Mouse (Mus musculus) heart, embryonic 12.5 days (tissue): ENCODE measurements around the gene Kbtbd6. TPM values are rescaled to one million over a fixed set of nuclear protein-coding genes. Genes with fewer than 3 reads are reported as not detected.

Experiments
- ATAC-seq: fragments of 200-750 bp; cut with Nextera tagmentation; 2 replicates; pipeline ENCODE4 v1.8.0; 2017; ENCODE audit warnings: moderate TSS enrichment, moderate library complexity; ENCODE audit not compliant: insufficient number of reproducible peaks, low FRiP score
- H3K27ac ChIP-seq: fragments of 300-500 bp; sonication (generic); 2 replicates; pipeline ENCODE4 v1.5.1; 2016; ENCODE audit warnings: mild to moderate bottlenecking, moderate library complexity; ENCODE audit not compliant: poor library complexity, severe bottlenecking
- H3K27me3 ChIP-seq: fragments of 300-500 bp; sonication (generic); replicated peaks from 2 replicates; pipeline ENCODE4 v1.6.1; 2016; ENCODE audit warnings: mild to moderate bottlenecking, moderate library complexity
- H3K36me3 ChIP-seq: fragments of 300-500 bp; sonication (generic); 2 replicates; pipeline ENCODE4 v1.6.1; 2016; ENCODE audit warnings: mild to moderate bottlenecking, moderate library complexity
- H3K4me1 ChIP-seq: fragments of 300-500 bp; sonication (generic); replicated peaks from 2 replicates; pipeline ENCODE4 v1.6.1; 2016; ENCODE audit warnings: mild to moderate bottlenecking
- H3K4me2 ChIP-seq: fragments of 300-500 bp; sonication (generic); 2 replicates; pipeline ENCODE4 v1.6.1; 2016; ENCODE audit warnings: mild to moderate bottlenecking, moderate library complexity
- H3K4me3 ChIP-seq: fragments of 300-500 bp; sonication (generic); 2 replicates; pipeline ENCODE4 v1.5.1; 2016; ENCODE audit warnings: mild to moderate bottlenecking
- H3K9ac ChIP-seq: fragments of 300-500 bp; sonication (generic); 2 replicates; pipeline ENCODE4 v1.6.1; 2016; ENCODE audit warnings: mild to moderate bottlenecking, moderate library complexity
- H3K9me3 ChIP-seq: fragments of 300-500 bp; sonication (generic); replicated peaks from 2 replicates; pipeline ENCODE4 v1.6.1; 2016; ENCODE audit warnings: mild to moderate bottlenecking, moderate library complexity
- WGBS: fragments of 180-500 bp; shearing (Covaris S2); methylation state at CpG from one replicate; pipeline ENCODE4 v1.1.7; 2016; 5-methylcytosine and 5-hydroxymethylcytosine counted together
- polyA plus RNA-seq: library from polyadenylated mRNA; unstranded; fragments of >200 nt; fragmentation: Nextera tagmentation; extraction: Ambion mirVana; gene quantifications from 2 replicates; pipeline ENCODE4 v1.2.1, GENCODE M21; 2016

Gene Kbtbd6
- polyA plus RNA-seq, 1 experiment from 2014 or later = 2.0 TPM

DNA sequence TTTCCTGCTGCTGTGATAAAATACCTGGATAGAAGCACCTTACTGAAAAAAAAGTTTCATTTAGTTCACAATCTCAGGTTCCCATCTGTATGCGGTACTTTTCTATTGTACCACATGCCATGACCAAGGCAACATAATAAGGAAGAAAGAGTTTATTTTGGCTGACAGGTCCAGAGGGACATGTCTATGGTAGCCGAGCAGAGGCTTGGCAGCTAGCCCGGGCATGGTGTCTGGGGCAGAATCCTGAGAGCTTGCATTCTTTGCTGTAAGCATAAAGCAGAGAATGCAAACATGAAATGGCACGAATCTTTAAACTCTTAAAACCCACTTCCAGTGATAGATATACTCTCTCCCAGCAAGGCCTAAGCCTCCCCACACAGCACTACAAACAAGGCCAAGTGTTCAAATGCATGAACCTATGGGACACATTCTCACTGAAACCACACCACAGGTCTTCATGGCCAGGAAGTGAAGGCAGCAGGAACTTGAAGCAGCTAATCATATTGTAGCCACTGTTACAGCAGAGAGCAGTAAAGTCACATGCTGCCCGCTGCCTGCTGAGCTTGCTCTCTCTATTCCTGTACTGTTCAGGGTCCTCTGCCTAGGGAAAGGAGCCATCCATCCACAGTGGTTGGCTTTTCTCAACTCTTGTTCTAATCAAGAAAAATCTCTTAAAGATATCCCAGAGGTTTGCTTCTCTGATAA, 51.9 kb downstream of the Kbtbd6 start:
- Histone ChIP-seq H3K9me3 (peaks cover 5% of the 10 kb centered on the region; the same call in 1 of the 2 replicates), H3K4me2 (no peak overlapping the region), H3K9ac (no peak overlapping the region), H3K27me3 (no peaks in the 10 kb centered on the region), H3K4me1 (peaks cover 36% of the 10 kb centered on the region), H3K36me3 (peaks cover 7% of the 10 kb centered on the region; the same call in 1 of the 2 replicates), H3K4me3 (no peak overlapping the region), H3K27ac (peak overlapping the region; percentile 45)
- WGBS = 50% methylated on average over 5 of the region's 5 CpGs
- ATAC-seq = no peak; the same call in 1 of the 2 replicates

Other genes with a start within 250 kb of the Kbtbd6 start
- not detected in 2 replicates for gene Zfp957, start 204.5 kb upstream of the Kbtbd6 start, polyA plus RNA-seq
- gene Rgcc, start 150.2 kb upstream of the Kbtbd6 start, polyA plus RNA-seq = 9.3 and 11.6 TPM in 2 replicates
- 23.1 and 23.8 TPM in 2 replicates for gene Naa16, start 61.1 kb upstream of the Kbtbd6 start, polyA plus RNA-seq
- gene Mtrf1, start 54.1 kb upstream of the Kbtbd6 start, polyA plus RNA-seq = 9.7 and 10.2 TPM in 2 replicates
- 9.7 and 11.9 TPM in 2 replicates for gene Kbtbd7, start 25.3 kb upstream of the Kbtbd6 start, polyA plus RNA-seq
- 10.5 and 11.0 TPM in 2 replicates for gene Elf1, start 29.4 kb downstream of the Kbtbd6 start, polyA plus RNA-seq
- gene Wbp4, start 29.7 kb downstream of the Kbtbd6 start, polyA plus RNA-seq = 29.5 and 30.6 TPM in 2 replicates
- 98.9 and 99.1 TPM in 2 replicates for gene Sugt1, start 135.9 kb downstream of the Kbtbd6 start, polyA plus RNA-seq
- gene Cnmd, start 210.3 kb downstream of the Kbtbd6 start, polyA plus RNA-seq = 0.85 and 1.3 TPM in 2 replicates